Mouse (Mus musculus) thymus, adult 2 months (tissue): ENCODE data around the gene Syne2.

Experiments
- CTCF ChIP-seq: fragments of 200-500 bp; IDR thresholded peaks from 2 replicates; pipeline ENCODE4 v1.5.1; 2012; ENCODE audit warnings: mild to moderate bottlenecking, control low read depth, low read length, moderate library complexity, borderline replicate concordance; ENCODE audit not compliant: control insufficient read depth, poor library complexity, insufficient read depth; ENCODE audit errors: extremely low read depth
- POLR2A ChIP-seq: fragments of 200-500 bp; IDR thresholded peaks from 2 replicates; pipeline ENCODE4 v1.6.1; 2012; ENCODE audit warnings: mild to moderate bottlenecking, low read length, control low read depth, moderate library complexity; ENCODE audit not compliant: control insufficient read depth, poor library complexity, insufficient read depth; ENCODE audit errors: extremely low read depth

GRCm38 (mm10) chr12:75844311-75844710, 26.4 kb downstream of the Syne2 start:
- TF ChIP-seq CTCF = no peak
- TF ChIP-seq POLR2A = no peak
